Mouse (Mus musculus): ENCODE measurements around the gene Cyp4f15. TPM values are rescaled to one million over a fixed set of nuclear protein-coding genes. Genes with fewer than 3 reads are reported as not detected.
"Not testable (repeated sequence)": the region's sequence is repeated elsewhere in the genome, so short reads cannot be mapped to it uniquely, and the experiment has no call there.

Gene Cyp4f15
- polyA plus RNA-seq, 1 experiment from 2014 or later = not detected

DNA sequence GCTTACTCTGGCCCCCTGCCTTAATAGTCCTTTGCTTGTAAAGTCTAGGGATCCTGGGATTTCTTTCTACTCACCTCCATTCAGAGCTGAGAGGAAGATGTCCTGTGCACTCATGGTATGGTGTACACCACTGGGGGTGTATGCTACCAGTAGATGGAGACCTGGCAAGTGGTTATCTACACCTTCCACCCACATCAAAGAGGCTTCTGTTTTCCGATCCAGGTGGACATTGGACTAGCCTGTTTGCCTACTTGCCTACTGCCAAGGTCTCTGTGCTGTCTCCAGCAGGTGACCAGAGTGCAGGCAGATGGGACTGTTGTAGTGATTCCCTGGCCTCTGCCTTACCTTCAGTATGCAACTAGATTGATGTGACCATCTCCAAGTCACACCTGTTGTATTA, 5.5 kb downstream of the Cyp4f15 start:
- WGBS = 77% methylated on average over 1 of the region's 1 CpGs

DNA sequence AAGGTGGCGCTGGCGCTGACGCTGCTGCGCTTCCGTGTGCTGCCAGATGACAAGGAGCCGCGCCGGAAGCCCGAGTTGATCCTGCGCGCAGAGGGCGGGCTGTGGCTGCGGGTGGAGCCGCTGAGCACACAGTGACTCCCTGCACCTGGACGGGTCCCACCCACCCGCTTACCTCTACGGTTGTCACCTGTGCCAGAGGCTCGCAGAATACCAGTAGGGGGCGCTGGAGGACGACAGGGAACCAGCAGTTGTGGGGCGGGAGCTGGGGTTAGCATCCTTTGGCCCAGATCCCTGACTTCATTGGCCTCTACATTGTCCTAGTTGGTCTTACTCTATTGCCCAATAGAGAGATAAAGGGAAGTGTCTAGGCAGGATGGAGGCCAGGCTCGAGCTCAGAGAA, 17.4 kb downstream of the Cyp4f15 start:
- H3K27ac ChIP-seq = no peak overlapping the region
- no peaks in the 10 kb centered on the region for H3K27me3 ChIP-seq
- H3K9me3 ChIP-seq = peaks cover 7% of the 10 kb centered on the region; the same call in 1 of the 2 replicates
- no peaks in the 10 kb centered on the region for H3K4me1 ChIP-seq
- no peaks in the 10 kb centered on the region for H3K36me3 ChIP-seq
- no peak for ATAC-seq (ENCODE audit: borderline replicate concordance, extremely low read depth, low FRiP score, low TSS enrichment)
- peak overlapping the region; percentile 26; the same call in 1 of the 2 replicates for H3K4me2 ChIP-seq
- H3K9ac ChIP-seq = no peak overlapping the region
- WGBS = 40% methylated on average over 22 of the region's 22 CpGs
- no peak overlapping the region for H3K4me3 ChIP-seq

More for the DNA sequence above, 5.5 kb downstream of the Cyp4f15 start:
- Histone ChIP-seq H3K9me3 (no peaks in the 10 kb centered on the region), H3K27ac (no peak overlapping the region), H3K4me2 (no peak overlapping the region), H3K9ac (no peak overlapping the region), H3K36me3 (no peaks in the 10 kb centered on the region), H3K4me1 (no peaks in the 10 kb centered on the region), H3K27me3 (no peaks in the 10 kb centered on the region), H3K4me3 (no peak overlapping the region)
- ATAC-seq (ENCODE audit: borderline replicate concordance, extremely low read depth, low FRiP score, low TSS enrichment) = no peak

DNA sequence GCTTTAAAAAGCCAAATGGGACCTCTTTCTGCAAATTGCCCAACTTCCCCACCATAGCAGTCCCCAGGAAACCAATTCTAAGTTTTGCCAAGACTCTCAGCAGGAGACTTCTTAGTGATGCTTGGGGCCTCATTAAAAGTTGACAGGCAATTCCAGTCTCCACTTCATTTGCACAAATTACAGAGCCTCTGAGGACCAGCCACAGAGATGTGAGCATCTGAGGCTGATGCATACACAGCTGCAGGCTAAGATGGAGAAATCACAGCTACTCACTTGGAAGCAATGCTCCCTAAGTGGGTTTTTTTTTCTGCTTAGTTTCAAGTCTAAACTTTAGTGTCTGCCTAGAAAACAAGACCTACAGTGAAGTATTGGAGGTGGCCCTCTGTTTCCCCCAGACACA, 25.1 kb downstream of the Cyp4f15 start:
- not testable (repeated sequence) for H3K4me3 ChIP-seq; H3K4me2 ChIP-seq; H3K27ac ChIP-seq; H3K27me3 ChIP-seq; H3K4me1 ChIP-seq; H3K9ac ChIP-seq; H3K36me3 ChIP-seq; ATAC-seq (ENCODE audit: borderline replicate concordance, extremely low read depth, low FRiP score, low TSS enrichment); H3K9me3 ChIP-seq

DNA sequence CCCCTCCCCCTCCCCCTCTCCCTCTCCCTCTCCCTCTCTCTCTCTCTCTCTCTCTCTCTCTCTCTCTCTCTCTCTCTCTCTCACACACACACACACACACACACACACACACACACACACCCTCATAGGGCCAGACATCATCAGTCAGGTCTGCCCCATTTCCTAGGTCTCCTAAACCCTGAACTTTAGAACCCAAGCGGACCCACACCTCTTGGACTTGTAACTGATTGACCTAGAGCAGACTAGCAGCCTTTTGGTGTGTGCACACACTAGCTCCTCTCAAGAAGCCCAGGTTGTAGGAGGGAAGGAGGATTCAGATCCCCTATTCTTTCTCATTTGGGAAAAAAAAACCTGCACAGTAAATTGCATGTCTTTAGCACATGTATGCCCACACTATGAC, 36.7 kb downstream of the Cyp4f15 start:
- H3K4me2 ChIP-seq; H3K4me1 ChIP-seq; H3K9ac ChIP-seq; H3K27me3 ChIP-seq; H3K36me3 ChIP-seq; ATAC-seq (ENCODE audit: borderline replicate concordance, extremely low read depth, low FRiP score, low TSS enrichment); H3K9me3 ChIP-seq; H3K27ac ChIP-seq; H3K4me3 ChIP-seq: not testable (repeated sequence)
- 63% methylated on average over 1 of the region's 1 CpGs for WGBS

DNA sequence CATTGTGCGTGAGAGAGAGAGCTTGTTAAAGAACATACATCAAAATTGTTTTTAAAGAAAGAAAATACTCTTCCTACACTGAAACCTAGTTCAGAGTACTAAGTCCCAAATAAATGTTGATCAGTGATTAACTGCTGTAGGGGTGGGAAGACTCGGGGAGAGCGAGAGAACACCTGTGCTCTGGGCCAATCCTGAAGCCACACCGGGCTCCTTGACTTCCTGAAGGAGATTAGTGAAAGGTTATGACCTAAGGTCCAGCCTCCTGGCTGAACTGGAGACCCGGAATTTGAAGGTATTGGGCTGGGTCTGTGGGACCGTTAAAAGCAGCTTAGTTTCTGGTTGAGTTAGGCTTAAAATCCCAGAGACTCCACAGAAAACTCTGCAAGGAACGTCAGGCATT, 37.3 kb downstream of the Cyp4f15 start:
- H3K9me3 ChIP-seq = 0 out of 2 replicates have a peak, but pooled peaks cover 2% of the 10 kb centered on the region
- H3K4me1 ChIP-seq = no peaks in the 10 kb centered on the region
- no peak overlapping the region for H3K27ac ChIP-seq
- ATAC-seq (ENCODE audit: borderline replicate concordance, extremely low read depth, low FRiP score, low TSS enrichment) = no peak
- H3K36me3 ChIP-seq = no peaks in the 10 kb centered on the region
- H3K4me3 ChIP-seq = no peak overlapping the region
- no peak overlapping the region for H3K4me2 ChIP-seq
- no peaks in the 10 kb centered on the region for H3K27me3 ChIP-seq
- H3K9ac ChIP-seq = no peak overlapping the region
- WGBS = 82% methylated on average over 7 of the region's 7 CpGs

DNA sequence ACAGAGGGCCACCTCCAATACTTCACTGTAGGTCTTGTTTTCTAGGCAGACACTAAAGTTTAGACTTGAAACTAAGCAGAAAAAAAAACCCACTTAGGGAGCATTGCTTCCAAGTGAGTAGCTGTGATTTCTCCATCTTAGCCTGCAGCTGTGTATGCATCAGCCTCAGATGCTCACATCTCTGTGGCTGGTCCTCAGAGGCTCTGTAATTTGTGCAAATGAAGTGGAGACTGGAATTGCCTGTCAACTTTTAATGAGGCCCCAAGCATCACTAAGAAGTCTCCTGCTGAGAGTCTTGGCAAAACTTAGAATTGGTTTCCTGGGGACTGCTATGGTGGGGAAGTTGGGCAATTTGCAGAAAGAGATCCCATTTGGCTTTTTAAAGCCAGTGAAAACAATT, 40.9 kb downstream of the Cyp4f15 start:
- not testable (repeated sequence) for ATAC-seq (ENCODE audit: borderline replicate concordance, extremely low read depth, low FRiP score, low TSS enrichment)

DNA sequence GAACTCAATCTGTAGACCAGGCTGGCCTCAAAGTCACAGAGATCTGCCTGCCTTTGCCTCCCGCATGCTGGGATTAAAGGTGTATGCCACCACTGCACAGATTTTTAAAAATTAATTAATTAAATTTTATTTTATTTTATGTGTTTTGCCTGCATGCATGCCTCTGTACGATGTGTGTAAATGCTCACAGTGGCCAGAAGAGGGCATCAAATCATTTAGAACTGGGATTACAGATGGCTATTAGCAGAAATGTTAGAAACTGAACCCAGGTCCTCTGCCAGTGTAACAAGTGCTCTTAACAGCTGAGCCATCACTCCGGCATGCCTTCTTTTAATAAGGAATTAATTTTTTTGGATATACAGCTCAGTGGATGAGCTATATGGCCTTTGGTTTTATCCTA, 43.6 kb downstream of the Cyp4f15 start:
- H3K27ac ChIP-seq = no peak overlapping the region
- H3K27me3 ChIP-seq = no peaks in the 10 kb centered on the region
- no peak for ATAC-seq (ENCODE audit: borderline replicate concordance, extremely low read depth, low FRiP score, low TSS enrichment)
- H3K9ac ChIP-seq = no peak overlapping the region
- WGBS = 75% methylated on average over 3 of the region's 3 CpGs
- no peaks in the 10 kb centered on the region for H3K4me1 ChIP-seq
- H3K4me3 ChIP-seq = no peak overlapping the region
- no peaks in the 10 kb centered on the region for H3K9me3 ChIP-seq
- no peaks in the 10 kb centered on the region for H3K36me3 ChIP-seq
- H3K4me2 ChIP-seq = no peak overlapping the region

More for the DNA sequence above, 40.9 kb downstream of the Cyp4f15 start:
- not testable (repeated sequence) for H3K9ac ChIP-seq, H3K36me3 ChIP-seq, H3K27ac ChIP-seq, H3K4me2 ChIP-seq, H3K27me3 ChIP-seq, H3K4me3 ChIP-seq, H3K4me1 ChIP-seq, H3K9me3 ChIP-seq

DNA sequence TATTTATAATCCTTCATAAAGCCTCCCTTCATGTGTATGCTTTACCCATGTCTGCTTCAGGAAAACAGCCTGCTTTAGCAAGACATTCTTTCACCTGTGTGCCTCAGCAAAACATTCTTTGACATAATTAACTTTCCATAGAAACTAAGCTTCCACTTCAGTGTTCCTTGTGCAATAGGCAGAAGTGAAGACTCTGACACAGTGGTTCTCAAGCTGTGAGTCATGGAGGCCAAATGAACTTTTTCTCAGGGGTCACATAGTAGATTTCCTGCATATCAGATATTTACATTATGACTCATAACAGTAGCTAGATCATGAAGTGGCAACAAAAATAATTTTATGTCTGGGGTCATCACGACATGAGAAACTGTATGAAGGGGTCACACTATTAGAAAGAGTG, 53.0 kb downstream of the Cyp4f15 start:
- no peaks in the 10 kb centered on the region for H3K27me3 ChIP-seq
- H3K4me2 ChIP-seq = no peak overlapping the region
- 79% methylated on average over 1 of the region's 1 CpGs for WGBS
- H3K27ac ChIP-seq = no peak overlapping the region
- H3K4me3 ChIP-seq = no peak overlapping the region
- no peaks in the 10 kb centered on the region for H3K4me1 ChIP-seq
- no peaks in the 10 kb centered on the region for H3K9me3 ChIP-seq
- ATAC-seq (ENCODE audit: borderline replicate concordance, extremely low read depth, low FRiP score, low TSS enrichment) = no peak
- H3K36me3 ChIP-seq = no peaks in the 10 kb centered on the region
- no peak overlapping the region for H3K9ac ChIP-seq

DNA sequence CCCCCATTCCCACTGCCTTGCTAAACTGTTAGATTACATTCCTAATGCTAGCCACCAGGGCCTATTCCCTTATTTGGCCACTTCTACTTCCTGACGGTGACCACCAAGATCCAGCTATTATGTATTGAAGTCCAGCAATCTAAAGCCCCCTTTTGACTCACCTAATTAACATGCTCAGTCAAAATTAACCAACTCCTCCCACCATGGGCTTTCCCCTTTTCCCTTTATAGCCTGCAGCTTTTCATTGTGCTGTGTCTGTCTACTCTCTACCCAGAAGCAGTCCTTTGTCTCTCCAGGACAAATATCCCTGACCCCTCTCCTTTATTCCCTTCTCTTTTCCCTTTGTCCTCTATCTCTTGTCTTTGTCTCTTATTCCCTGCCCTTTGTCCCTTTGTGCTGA, 55.6 kb downstream of the Cyp4f15 start:
- Histone ChIP-seq H3K9ac (no peak overlapping the region), H3K27ac (no peak overlapping the region), H3K9me3 (no peaks in the 10 kb centered on the region), H3K4me2 (no peak overlapping the region), H3K27me3 (no peaks in the 10 kb centered on the region), H3K4me3 (no peak overlapping the region), H3K4me1 (no peaks in the 10 kb centered on the region), H3K36me3 (no peaks in the 10 kb centered on the region)
- no peak for ATAC-seq (ENCODE audit: borderline replicate concordance, extremely low read depth, low FRiP score, low TSS enrichment)
- WGBS = 61% methylated on average over 1 of the region's 1 CpGs

DNA sequence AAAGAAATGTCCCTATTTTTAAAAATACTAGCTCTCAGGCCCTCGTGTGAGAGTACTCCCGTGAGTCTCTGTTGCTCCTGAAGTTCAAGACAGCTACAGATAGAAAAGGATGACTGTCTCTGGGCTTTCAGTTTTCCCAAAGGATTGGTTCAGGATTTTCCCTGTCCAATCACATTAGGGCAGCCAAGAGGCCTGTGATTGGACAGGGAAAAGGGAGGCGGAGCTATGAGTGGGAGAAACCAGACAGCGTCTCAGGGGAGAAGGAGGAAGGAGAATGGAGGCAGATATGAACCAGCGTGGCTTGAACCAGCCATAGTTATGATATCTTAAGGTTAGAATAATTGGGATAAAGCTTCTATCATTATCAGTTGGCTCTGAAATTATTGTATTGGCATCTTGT, 65.2 kb downstream of the Cyp4f15 start:
- Histone ChIP-seq H3K9ac (no peak overlapping the region), H3K4me2 (no peak overlapping the region), H3K4me3 (no peak overlapping the region), H3K4me1 (no peaks in the 10 kb centered on the region), H3K36me3 (no peaks in the 10 kb centered on the region), H3K9me3 (no peaks in the 10 kb centered on the region), H3K27ac (no peak overlapping the region), H3K27me3 (no peaks in the 10 kb centered on the region)
- whole genome bisulfite sequencing = 38% methylated on average over 5 of the region's 5 CpGs
- no peak for ATAC-seq (ENCODE audit: borderline replicate concordance, extremely low read depth, low FRiP score, low TSS enrichment)

Other genes starting within 250 kb of the Cyp4f15 start
- 0.69 and 1.3 TPM in 2 replicates for gene Cyp4f39, start 232.9 kb upstream of the Cyp4f15 start, polyA plus RNA-seq (2015; fragmentation: Nextera tagmentation; extraction: Ambion mirVana)
- 6.6 and 6.8 TPM in 2 replicates for gene Cyp4f17, start 179.6 kb upstream of the Cyp4f15 start, polyA plus RNA-seq (2015; fragmentation: Nextera tagmentation; extraction: Ambion mirVana)
- 21.0 and 22.3 TPM in 2 replicates for gene Cyp4f16, start 149.1 kb upstream of the Cyp4f15 start, polyA plus RNA-seq (2015; fragmentation: Nextera tagmentation; extraction: Ambion mirVana)
- gene Cyp4f37, start 64.3 kb upstream of the Cyp4f15 start, polyA plus RNA-seq (2015; fragmentation: Nextera tagmentation; extraction: Ambion mirVana) = not detected in 2 replicates
- gene Cyp4f40, start 26.7 kb upstream of the Cyp4f15 start, polyA plus RNA-seq (2015; fragmentation: Nextera tagmentation; extraction: Ambion mirVana) = 0.11 TPM in 1 of 2 replicates, not detected in the other
- 28.5 and 33.8 TPM in 2 replicates for gene Zfp871, start 102.7 kb downstream of the Cyp4f15 start, polyA plus RNA-seq (2015; fragmentation: Nextera tagmentation; extraction: Ambion mirVana)
- 2.0 and 2.3 TPM in 2 replicates for gene Zfp811, start 124.3 kb downstream of the Cyp4f15 start, polyA plus RNA-seq (2015; fragmentation: Nextera tagmentation; extraction: Ambion mirVana)
- gene Zfp799, start 144.6 kb downstream of the Cyp4f15 start, polyA plus RNA-seq (2015; fragmentation: Nextera tagmentation; extraction: Ambion mirVana) = 13.7 and 14.9 TPM in 2 replicates
- gene Zfp870, start 206.0 kb downstream of the Cyp4f15 start, polyA plus RNA-seq (2015; fragmentation: Nextera tagmentation; extraction: Ambion mirVana) = 7.5 and 8.2 TPM in 2 replicates
- gene Cyp4f14, start 231.7 kb downstream of the Cyp4f15 start, polyA plus RNA-seq (2015; fragmentation: Nextera tagmentation; extraction: Ambion mirVana) = not detected in 2 replicates

All from lung, embryonic 15.5 days (tissue).